Mouse (Mus musculus) heart, postnatal 10 days (tissue): ENCODE data around the gene BC004004. TPM values are rescaled to one million over a fixed set of nuclear protein-coding genes. Genes with fewer than 3 reads are reported as not detected.
"Not testable (repeated sequence)": the region's sequence is repeated elsewhere in the genome, so short reads cannot be mapped to it uniquely, and the experiment has no call there.

Experiments used
- DNase-seq, 2 experiments: peaks; one replicate each; pipeline ENCODE4 v3.0.0; 2021
- intact Hi-C: fragments of 180-260 bp; cut with DNase I; formaldehyde crosslinking; loops from one replicate; pipeline ENCODE4 v1.15.1; 2025
- total RNA-seq, 2 experiments: library from RNA; stranded (reverse); gene quantifications; 2 replicates each; pipeline ENCODE4 v1.2.3; 2021

BC004004 gene
- total RNA-seq, result 100 to 1,000 TPM; 193 to 194 TPM

GRCm38 (mm10) chr17:29268682-29269348 is at the start of gene BC004004:
Gene BC004004 (plus strand): TSS chr17:29268788.
- intact Hi-C loops, result loop anchor here (1.0 to 5.0 kb wide), 2 partner anchors 102 to 243 kb away; no protein-coding TSS in a partner anchor
- DNase-seq, result peak; percentile 97

- intact Hi-C loops, result no loop called here
- no peak for DNase-seq
Measured at GRCm38 (mm10) chr17:29220631-29221030, 48.0 kb upstream of the BC004004 start.

GRCm38 (mm10) chr17:29231109-29231508 is 37.5 kb upstream of the BC004004 start:
- no peak for DNase-seq
- intact Hi-C loops, result no loop called here

- no peak for DNase-seq
- intact Hi-C loops, result no loop called here
Measured at GRCm38 (mm10) chr17:29236111-29236510, 32.5 kb upstream of the BC004004 start.

- no peak for DNase-seq
- intact Hi-C loops, result no loop called here
Measured at GRCm38 (mm10) chr17:29237267-29237771, 31.3 kb upstream of the BC004004 start.

GRCm38 (mm10) chr17:29237772-29238420 is 30.7 kb upstream of the BC004004 start, which contains the start of gene Cpne5:
Gene Cpne5 (minus strand): TSS chr17:29238167.
- no peak for DNase-seq
- intact Hi-C loops, result no loop called here

GRCm38 (mm10) chr17:29238421-29238945 is 30.1 kb upstream of the BC004004 start:
- DNase-seq, result no peak
- intact Hi-C loops, result no loop called here

- intact Hi-C loops, result no loop called here
- DNase-seq, result no peak
Measured at GRCm38 (mm10) chr17:29244912-29245311, 23.7 kb upstream of the BC004004 start.

- no peak for DNase-seq
- intact Hi-C loops, result loop anchor here (1.0 to 2.0 kb wide), 2 partner anchors 68 to 197 kb away; no protein-coding TSS in a partner anchor
Measured at GRCm38 (mm10) chr17:29245725-29246124, 22.9 kb upstream of the BC004004 start.

- intact Hi-C loops, result loop anchor here (1.0 to 2.0 kb wide), 2 partner anchors 69 to 198 kb away; no protein-coding TSS in a partner anchor
Measured at GRCm38 (mm10) chr17:29246602-29247001, 22.0 kb upstream of the BC004004 start.

GRCm38 (mm10) chr17:29247881-29248280 is 20.7 kb upstream of the BC004004 start:
- DNase-seq, result peak; percentile 62 to 74
- intact Hi-C loops, result loop anchor here (2.0 kb wide), 1 partner anchor 199 kb away; no protein-coding TSS in a partner anchor

More at GRCm38 (mm10) chr17:29246602-29247001, 22.0 kb upstream of the BC004004 start:
- peak; percentile 74 to 75 for DNase-seq

GRCm38 (mm10) chr17:29249512-29249911 is 19.1 kb upstream of the BC004004 start:
- DNase-seq, result peak; percentile 82 to 83
- intact Hi-C loops, result no loop called here

GRCm38 (mm10) chr17:29251006-29251405 is 17.6 kb upstream of the BC004004 start:
- intact Hi-C loops, DNase-seq: not testable (repeated sequence)

GRCm38 (mm10) chr17:29251608-29252390 is 16.8 kb upstream of the BC004004 start:
- intact Hi-C loops, result no loop called here
- DNase-seq, result peak; percentile 91

GRCm38 (mm10) chr17:29253236-29253635 is 15.4 kb upstream of the BC004004 start:
- no peak for DNase-seq
- intact Hi-C loops, result no loop called here

- DNase-seq, result peak in 1 of 2 experiments; percentile 68
- intact Hi-C loops, result no loop called here
Measured at GRCm38 (mm10) chr17:29253684-29254083, 14.9 kb upstream of the BC004004 start.

- DNase-seq, intact Hi-C loops: not testable (repeated sequence)
Measured at GRCm38 (mm10) chr17:29254784-29255183, 13.8 kb upstream of the BC004004 start.

- DNase-seq, result no peak
- intact Hi-C loops, result no loop called here
Measured at GRCm38 (mm10) chr17:29256507-29256906, 12.1 kb upstream of the BC004004 start.

GRCm38 (mm10) chr17:29257001-29257511 is 11.5 kb upstream of the BC004004 start:
- intact Hi-C loops, result no loop called here
- peak; percentile 85 to 90 for DNase-seq

- DNase-seq, result no peak
- intact Hi-C loops, result loop anchor here (2.0 kb wide), 1 partner anchor 113 kb away; no protein-coding TSS in a partner anchor
Measured at GRCm38 (mm10) chr17:29258025-29258558, 10.5 kb upstream of the BC004004 start.
